Mouse (Mus musculus) left cerebral cortex, adult 18-20 months (tissue): ENCODE data around the gene Mettl25. TPM values are rescaled to one million over a fixed set of nuclear protein-coding genes. Genes with fewer than 3 reads are reported as not detected.

Experiments used
- DNase-seq, 2 experiments: peaks; one replicate each; pipeline ENCODE4 v3.0.0; 2021 to 2022; ENCODE audit warnings: low spot score in 2 of 2, mixed read lengths in 1 of 2
- long read RNA-seq, 2 experiments: library from polyadenylated mRNA; stranded (forward); transcript quantifications; one replicate each; pipeline ENCODE4 v2.0.0; 2021
- total RNA-seq, 2 experiments: library from RNA; stranded (reverse); gene quantifications; 2 replicates each; pipeline ENCODE4 v1.2.3; 2021

Gene Mettl25
- total RNA-seq = 1 to 10 TPM; 7.8 to 9.3 TPM
- long read RNA-seq, experiment 1, partial matches to known transcripts = 0 of 11 reads
- long read RNA-seq, experiment 1, other reads (novel, unspliced or antisense) = 9 of 11 reads
- long read RNA-seq, experiment 2, partial matches to known transcripts = 0 of 6 reads
- long read RNA-seq, experiment 2, other reads (novel, unspliced or antisense) = 4 of 6 reads

DNA sequence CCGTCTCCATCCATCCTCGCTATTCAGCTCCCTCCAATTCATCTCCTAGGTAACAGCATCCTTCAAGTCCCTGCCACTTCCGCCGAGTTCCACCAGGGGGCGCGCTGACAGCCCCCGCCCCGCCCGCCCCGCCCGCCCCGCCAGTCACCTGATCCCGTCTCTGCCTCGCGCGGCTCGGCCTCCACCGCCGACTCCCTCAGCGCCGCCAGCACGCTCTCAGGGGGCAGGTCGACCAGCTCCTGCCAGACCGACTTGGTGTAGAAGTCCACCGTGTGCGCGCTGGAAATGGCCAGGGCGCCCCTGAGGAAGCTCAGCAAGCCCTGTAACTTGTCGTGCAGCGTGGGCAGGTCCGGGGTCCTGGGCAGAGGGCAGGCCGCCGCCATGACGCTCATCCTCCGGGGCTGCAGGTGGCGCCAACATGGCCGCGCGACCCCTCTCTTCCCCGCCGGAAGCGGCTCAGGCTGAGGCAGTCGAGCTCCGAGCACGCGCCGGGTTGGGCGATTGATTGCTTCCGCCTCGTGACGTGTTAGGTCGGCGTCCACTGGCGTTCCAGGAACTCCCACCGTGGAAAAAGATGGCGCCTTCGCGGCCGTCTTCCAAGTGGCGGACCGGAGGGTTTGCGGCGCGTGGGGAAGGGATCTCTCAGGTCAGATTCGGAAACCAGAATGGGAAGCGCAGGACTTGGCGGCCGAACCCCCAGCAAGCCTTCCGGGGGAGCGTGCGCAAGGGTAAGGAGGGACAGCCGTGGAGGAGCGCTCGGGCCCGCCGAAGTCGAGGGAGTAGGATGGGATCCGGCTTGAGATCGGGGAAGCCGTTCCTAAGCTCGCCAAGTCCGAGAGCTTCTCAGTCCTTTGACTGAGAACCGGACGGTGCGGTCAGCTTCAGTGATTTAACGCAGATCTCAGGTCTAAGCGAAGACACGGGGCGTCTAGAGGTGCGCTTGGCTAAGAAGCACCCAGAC, at the start of gene Mettl25, which contains the start of gene Ccdc59:
Mettl25 (minus strand) TSS at position 453 of the 961 bp plus-strand sequence.
Ccdc59 (plus strand) TSS at position 140 of the 961 bp plus-strand sequence.
- DNase-seq = peak; percentile 97 to 98

DNA sequence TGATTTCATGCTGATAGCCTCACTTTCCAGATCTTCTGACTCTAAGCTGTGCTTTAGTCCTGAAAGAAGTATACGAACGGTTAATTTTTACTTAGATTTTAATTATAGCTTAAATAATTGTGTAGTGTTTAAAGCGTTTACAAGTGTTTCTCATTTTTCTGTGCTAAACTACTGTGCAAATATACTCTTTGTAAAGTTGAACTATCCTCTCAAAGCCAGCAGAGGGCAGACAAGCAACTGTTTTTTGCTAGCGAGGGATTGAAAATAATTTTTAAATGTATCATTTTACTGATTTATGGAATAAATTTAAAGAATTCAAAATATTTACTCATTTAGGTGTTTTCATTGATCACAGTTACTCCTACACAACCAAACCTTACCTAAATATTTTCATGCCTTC, 26.1 kb upstream of the Mettl25 start:
- peak in 1 of 2 experiments; percentile 28 for DNase-seq

DNA sequence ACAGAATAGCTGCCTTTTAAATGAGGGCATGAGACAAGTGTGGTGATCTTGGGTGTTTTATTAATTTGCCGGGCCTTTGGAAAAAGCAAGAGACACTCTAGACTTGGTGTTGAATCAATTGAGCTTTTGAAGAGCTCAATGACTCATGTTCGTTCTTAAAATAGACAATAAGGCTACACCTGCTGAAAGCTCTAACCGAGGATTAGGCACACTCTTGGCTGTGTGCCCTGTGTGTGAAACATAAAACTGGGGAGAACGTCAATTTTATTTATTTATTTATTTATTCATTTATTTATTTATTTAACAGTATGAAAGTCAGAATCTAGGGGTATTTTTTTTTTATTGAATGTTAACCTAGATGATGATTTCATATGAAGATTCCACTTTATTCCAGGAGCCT, 10.0 kb upstream of the Mettl25 start:
- DNase-seq = no peak

DNA sequence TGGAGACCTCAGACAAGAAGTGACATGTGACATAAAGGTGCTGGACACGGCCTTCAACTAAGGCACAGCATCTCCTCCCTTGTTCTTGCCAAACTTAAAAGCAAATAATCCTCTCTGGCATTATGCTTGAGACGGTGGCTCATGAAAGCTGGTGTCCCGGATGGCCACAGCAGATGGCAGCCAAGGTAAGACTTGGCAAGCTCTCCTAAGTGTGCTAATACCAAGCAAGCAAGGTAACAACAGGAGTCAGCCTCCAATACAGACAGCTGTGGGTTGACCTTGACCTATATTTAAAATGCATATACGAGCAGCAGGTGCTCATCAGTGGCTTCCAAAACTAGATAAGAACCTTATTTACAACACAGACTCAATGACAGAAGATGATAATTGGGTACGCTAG, 9.1 kb upstream of the Mettl25 start:
- no peak for DNase-seq

DNA sequence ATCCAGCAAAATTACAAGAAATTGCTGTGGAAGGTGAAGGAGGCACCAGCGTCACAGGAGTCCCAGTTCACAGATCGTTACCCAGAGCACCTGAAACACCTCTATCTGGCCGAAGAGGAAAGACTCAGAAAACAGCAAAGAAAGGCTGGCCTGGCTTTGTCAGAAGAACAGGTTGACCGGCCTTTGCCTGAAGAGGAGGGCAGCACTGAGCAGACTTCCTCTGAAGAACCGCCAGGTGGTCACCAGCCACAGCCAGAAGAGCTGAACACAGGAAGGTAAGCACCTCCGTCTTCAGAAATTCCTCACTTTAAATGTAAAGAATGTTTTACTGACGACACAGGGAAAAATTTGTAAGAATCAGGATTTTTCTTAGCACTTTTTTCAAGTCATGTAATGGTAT, 1.4 kb upstream of the Mettl25 start:
- DNase-seq = no peak

DNA sequence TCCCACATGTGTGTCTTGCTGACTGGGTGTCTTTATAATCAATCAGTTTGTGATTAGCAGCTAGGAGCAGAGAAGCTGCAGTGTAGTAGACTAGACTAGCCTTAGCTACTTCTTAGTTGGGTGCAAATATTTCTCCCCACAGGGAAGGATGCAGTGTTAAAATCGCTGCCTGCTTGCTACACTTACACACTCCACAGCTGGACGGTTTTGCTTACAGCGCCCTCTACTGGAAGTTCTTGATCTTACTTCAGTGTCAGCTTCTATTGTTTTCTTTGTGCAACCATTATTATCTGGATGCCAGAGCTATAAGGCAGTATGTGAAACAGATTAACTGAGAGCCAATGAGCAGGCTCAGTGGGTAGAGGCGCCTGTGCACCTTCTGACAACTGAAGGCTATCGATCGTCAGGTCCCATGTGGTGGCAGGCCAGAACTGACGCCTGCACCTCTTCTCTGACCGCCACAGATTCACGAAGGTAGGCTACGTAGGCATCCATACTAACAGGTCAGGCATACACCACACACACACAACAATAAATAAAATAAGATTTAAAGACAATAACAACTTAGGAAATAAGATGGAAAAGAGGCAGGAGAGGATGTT, 6.5 kb downstream of the Mettl25 start:
- DNase-seq = peak; percentile 25 to 42

DNA sequence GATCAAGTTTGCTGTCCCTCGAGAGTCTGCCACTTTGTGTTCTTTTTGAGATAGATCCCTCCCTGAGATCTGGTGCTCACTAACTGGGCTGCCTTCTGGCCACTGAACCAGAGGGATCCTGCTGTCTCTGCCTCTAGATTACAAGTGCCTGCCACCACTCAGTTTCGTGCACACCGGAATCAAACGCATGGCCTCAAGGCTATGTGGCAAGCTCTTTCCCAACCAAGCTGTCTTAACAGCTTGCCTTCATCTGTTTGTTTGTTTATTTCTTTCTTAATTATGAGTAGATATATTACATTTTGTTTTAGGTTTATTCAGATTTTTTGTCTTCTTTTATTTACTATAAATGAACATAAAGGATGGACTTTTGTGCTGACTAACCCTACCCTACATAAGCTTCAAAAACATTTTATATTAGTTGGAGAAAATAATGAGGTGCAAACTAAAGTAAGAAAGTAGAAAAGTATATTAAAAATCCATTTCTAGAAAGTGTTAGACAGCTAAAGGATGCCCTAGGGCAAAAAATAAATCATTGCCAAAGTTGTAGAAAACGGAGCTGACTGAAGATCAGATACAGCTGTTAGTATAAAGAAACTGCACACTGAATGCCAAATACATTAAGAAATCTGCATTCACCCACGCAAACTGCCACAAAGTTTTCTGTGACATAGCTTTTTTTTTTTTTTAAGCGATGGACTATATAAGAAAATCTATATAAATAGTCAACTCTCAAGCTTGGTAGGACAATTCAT, 34.7 kb downstream of the Mettl25 start:
- no peak for DNase-seq

DNA sequence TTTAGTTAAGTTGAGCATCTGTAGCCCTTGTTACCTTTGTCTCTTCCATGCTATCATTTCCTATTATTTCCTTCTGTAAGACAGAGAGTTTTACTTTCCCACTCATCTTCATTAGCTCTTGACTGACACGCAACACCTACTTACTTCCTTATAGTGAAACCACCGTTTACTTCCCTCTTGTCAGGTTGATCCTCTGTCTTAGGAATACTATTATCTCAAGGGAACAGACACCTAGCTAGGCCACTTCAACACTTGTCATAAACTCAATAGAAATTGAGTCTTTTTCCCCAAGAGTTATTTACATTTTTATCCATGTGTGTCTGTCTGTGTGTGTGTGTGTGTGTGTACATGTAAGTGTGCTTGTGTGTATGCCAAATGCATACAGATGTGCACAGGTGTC, 37.7 kb downstream of the Mettl25 start:
- no peak for DNase-seq

DNA sequence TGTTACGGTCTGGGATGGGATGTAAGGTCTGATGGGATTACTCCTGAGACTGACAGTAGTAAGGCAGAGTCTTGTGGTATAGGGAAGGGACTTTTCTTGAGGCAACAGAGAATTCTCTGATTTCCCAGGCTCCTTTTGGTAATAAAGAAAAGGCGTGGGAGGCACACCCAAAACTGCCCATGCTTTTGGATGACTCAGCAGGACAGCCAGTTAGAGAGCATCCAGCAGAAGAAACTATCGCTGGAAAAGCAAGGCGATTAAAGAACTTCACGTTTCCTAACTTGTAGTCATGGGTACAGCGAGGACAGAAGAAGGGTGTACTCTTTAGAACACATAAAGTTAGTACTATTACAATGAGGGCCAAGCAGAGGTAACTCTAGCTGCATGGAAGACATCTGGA, 39.0 kb downstream of the Mettl25 start:
- DNase-seq = no peak

DNA sequence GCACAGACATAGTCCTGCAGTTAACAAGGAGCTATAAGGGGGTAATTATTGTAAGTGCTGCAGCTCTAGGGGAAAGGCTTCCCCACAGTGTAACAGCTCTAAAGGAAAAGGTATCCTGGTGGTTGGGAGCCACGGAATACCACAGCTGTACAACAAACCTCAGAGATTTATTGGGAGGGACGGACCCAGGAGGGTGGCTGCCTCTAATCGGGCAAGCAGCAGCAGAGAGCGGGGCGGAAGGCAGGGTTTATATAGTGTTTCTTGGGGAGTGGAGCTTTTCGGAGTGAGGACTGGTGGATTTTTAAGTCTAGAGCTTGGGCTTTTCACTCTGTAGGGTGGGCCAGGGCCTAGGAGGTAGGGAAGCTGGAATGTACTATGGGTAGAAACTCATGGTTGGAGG, 40.0 kb downstream of the Mettl25 start:
- DNase-seq = no peak

DNA sequence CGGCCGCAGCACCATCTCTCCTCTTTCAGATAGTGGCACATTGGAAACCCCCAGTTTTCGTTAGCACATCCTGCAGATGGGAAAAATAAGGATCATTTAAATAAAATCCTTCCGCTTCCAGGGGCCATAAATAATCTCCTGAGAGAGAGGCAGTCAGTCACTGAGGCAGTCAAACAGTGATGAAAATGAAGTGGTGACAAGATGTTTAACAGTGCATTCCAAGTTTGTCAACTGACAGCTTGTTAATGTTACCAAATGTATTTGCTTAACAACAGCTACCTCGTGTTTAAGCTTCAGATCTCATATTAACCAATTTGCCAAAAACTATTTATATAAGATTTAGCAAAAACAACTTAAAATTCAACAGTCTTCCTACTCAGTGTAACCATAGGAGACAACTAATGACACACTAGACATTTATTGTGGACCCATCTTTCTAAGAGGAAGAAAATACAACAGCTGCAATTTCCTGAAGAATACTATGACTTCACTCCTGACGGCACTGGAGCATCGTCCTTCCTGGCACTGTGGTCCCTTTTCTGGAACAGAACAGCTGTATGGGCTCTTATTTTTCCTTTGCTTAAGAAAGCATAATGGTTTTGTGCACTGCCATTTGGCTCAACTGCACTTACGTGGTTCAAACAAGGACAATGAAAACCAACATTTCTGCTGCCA, 43.8 kb downstream of the Mettl25 start:
- DNase-seq = no peak

DNA sequence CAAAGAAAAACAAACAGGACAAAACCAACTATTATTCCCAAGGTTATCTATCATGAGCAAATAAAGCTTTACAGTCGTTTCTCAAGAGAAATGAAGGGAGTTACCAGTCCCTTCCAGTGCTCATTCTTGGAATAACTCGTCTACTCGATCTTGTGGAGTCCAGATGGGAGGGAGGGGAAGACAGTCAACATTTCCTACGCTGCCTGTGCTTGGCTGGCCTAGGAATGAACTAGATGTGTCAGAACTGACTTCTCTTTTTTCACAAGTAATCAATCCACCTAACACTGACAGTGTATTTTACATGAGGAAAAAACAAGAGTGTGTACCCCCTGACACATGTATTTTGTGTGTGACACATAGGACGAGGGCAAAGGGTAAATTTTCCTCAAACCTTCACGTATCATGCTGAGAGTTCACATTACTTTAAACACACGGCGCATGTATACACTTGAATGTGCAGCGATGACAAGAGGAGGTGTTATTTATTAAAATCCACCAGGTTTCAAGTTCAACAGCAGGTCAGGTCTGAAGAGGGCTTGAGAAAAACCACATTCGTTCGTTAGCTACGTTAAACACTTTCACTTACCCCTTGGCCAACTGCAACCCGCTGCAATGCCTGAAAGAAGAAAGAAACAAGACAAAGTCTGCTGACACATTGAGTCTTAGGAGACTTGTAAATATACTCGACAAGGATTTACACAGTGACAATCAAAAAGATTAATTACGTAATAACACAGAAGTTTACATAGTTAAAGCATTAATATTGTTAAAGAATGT, 47.2 kb downstream of the Mettl25 start:
- DNase-seq = no peak

DNA sequence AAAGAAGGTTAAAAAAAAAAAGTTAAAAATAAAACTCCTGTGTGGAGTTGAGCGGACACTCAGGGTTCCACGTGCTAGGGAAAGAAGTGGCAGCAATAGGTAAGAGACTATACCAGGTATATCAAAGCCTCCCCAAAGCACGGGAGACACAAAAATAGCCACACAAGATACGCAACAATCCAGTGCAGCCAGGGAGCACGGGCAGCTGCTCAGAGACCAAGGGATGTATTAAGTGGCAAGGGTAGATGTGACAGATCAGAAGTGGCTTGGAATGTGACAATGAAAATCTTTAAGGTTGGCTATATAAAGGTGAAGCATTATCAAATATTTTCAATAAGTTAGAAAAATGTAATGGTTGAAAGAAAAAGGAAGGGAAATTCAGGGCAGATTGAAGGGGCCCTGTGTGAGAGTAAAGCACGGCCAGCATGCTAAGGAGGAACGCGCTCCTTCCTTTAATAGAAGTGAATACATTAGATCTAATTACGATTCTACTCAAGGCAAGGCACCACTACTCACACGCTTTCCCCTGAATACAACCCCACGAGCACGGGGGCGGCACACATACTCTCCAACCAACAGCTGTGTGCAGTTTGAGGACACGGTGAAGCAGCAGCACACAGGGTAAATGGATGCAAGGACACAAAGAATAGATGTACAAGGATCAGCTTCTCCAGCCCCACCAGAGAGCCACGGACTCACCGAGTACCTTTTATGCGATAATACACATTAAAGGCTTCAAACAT, 52.3 kb downstream of the Mettl25 start:
- DNase-seq = peak; percentile 25 to 72

DNA sequence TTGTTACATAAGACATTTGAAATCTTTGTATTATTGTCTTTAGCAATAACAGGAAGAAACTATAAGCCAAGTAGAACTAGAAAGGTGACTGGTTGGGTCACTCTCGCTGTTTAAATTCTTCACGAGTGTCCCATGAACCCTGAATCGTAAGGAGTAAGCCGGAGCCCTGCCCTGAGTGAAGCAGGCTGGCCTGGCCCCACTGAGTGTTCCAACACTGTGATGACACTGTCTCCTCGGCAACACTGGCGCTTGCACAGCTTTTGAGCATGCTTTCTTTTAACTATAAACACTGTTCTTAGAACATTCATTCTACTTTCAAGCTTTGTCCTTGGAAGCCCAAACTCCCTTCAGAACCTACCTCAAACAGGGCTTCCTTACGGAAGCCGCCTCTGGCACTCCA, 57.4 kb downstream of the Mettl25 start:
- DNase-seq = no peak

DNA sequence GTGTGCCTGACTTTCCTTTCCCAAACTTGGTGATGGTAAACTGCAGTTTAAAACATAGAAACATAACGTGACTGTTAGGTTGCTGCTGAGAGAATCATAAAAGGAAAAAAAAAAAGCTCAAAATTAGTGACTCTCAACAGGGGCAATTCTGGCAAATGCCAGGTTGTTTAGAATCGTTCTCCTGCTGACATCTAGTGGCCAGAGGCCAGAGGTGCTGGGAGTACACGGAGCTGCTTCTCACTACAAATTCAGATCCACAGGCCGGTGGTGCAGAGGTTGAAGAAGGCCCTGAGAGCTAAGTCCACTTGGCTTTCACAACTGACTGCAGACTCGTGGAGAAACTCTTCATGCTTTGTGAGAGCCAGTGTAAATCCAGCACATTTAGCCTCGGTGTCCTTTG, 66.8 kb downstream of the Mettl25 start:
- peak; percentile 69 to 81 for DNase-seq

DNA sequence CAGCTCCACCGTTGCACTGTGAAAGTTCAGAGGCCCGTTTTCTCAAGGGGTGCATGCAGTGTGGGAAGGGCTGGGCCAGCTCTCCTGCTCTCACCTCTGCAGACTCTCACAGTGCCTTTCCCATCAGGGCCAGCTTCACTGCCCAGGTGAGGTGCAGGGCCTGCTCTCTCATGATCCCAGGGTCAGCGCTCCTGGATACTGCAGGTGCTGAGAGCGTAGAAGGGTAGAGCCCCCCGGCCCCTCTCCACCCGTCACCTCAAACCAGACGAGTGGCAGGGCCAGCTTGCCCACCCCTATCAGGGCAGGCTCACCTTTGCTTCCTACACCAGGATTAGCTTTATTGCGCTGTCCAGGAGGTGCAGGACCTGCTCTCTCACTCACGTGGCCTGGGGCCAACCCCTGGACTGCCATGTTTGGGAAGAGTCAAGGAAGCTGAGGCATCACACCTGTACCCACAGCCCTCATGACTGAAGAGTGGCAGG, 68.3 kb downstream of the Mettl25 start:
- DNase-seq = no peak

DNA sequence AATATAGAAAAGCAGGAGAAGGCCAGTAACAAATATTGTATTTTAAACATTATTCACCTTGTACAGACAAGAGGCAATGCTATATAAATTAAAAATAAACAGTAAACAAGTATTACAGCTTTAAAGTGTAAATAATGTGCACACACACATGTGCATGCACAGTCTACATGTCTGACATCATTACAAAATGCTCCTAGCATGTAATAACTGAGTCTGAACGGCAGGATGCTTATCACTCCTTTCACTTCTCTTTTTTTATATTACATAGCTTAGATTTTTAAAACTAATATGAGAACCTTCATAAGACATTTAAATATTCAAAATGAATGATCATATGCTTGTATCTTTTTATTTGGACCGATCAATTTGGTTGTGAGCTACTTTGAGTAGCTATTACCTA, 77.2 kb downstream of the Mettl25 start:
- no peak for DNase-seq

DNA sequence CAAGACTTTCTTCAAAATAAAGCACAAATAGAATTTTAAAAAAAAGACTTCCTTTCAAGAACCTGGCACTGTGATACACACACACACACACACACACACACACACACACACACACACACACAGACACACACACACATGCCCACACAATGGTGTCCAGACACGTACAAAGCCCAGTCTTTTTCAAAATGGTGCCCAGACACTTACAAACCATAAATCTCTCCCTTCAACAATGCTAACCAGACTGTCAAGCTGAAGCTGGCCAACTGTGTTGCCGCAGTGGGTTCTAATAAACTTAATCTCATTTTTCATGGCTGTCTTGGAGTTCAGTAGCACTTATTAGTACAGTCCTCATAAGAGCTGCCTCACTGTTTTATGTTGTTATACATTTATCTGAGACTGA, 80.7 kb downstream of the Mettl25 start:
- no peak for DNase-seq

DNA sequence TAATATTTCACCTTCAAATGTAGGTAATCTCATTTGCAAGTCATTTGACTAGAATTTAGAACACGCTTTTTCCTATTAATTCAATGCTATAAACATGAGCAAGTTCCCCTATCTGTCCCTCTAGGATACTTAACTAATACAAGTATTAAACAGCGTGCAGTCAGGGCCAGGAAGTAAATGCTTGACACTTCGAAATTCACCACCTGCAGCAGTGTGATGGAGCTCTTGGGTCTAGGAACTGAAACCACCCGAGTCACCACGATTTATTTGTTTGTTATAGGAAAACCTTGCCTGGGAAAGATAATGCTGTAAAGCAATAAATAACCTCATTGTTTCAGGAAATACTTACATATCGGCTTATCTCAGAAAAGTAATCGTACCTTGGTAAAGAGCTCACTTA, 81.1 kb downstream of the Mettl25 start:
- DNase-seq = no peak
